Mouse (Mus musculus) liver, adult 2 months (tissue): ENCODE measurements around the gene Tmod1. TPM values are rescaled to one million over a fixed set of nuclear protein-coding genes. Genes with fewer than 3 reads are reported as not detected.

Source experiments
- DNase-seq: peaks from one replicate; pipeline ENCODE4 v3.0.0-alpha.2; 2011; ENCODE audit warnings: low read depth, low spot score; ENCODE audit errors: extremely low read depth
- H3K27ac ChIP-seq: fragments of 200-500 bp; replicated peaks from 2 replicates; pipeline ENCODE4 v1.5.1; 2012; ENCODE audit warnings: low read depth, mild to moderate bottlenecking, control low read depth, inconsistent platforms, low read length; ENCODE audit not compliant: insufficient read depth
- H3K27me3 ChIP-seq: fragments of 200-500 bp; 2 replicates; pipeline ENCODE4 v1.6.1; 2012; ENCODE audit warnings: mild to moderate bottlenecking, moderate library complexity, low read length, inconsistent platforms; ENCODE audit not compliant: control insufficient read depth, insufficient read depth
- H3K36me3 ChIP-seq: fragments of 200-500 bp; 2 replicates; pipeline ENCODE4 v1.6.1; 2012; ENCODE audit warnings: low read length, inconsistent platforms; ENCODE audit not compliant: control insufficient read depth, insufficient read depth
- H3K4me1 ChIP-seq: fragments of 200-500 bp; 2 replicates; pipeline ENCODE4 v1.6.1; 2011; ENCODE audit warnings: low read length; ENCODE audit not compliant: control insufficient read depth, insufficient read depth
- H3K4me3 ChIP-seq: fragments of 200-500 bp; 2 replicates; pipeline ENCODE4 v1.5.1; 2011; ENCODE audit warnings: low read depth, mild to moderate bottlenecking, control low read depth, low read length, moderate library complexity; ENCODE audit not compliant: insufficient read depth
- H3K79me2 ChIP-seq: fragments of 200-500 bp; 2 replicates; pipeline ENCODE4 v1.6.1; 2012; ENCODE audit warnings: inconsistent platforms, mild to moderate bottlenecking, low read length, moderate library complexity; ENCODE audit not compliant: control insufficient read depth, insufficient read depth
- H3K9ac ChIP-seq: fragments of 200-500 bp; 2 replicates; pipeline ENCODE4 v1.6.1; 2012; ENCODE audit warnings: low read depth, mild to moderate bottlenecking, control low read depth, inconsistent platforms, low read length
- CTCF ChIP-seq: fragments of 200-500 bp; IDR thresholded peaks from 2 replicates; pipeline ENCODE4 v1.5.1; 2011; ENCODE audit warnings: low read depth, low read length, control low read depth
- POLR2A ChIP-seq: fragments of 200-500 bp; IDR thresholded peaks from 2 replicates; pipeline ENCODE4 v1.6.1; 2011; ENCODE audit warnings: low read length, control low read depth; ENCODE audit not compliant: insufficient read depth; ENCODE audit errors: extremely low read depth
- WGBS: fragments of 180-500 bp; shearing (Covaris S2); methylation state at CpG from one replicate; pipeline ENCODE4 v1.1.7; 2018; 5-methylcytosine and 5-hydroxymethylcytosine counted together
- polyA plus RNA-seq: library from polyadenylated mRNA; depleted of rRNA; stranded (reverse); fragments of >200 nt; gene quantifications from 2 replicates; pipeline ENCODE4 v1.2.3, GENCODE M21; 2012
- total RNA-seq: library from RNA; depleted of rRNA; stranded (reverse); fragments of >200 nt; gene quantifications from 2 replicates; pipeline ENCODE4 v1.2.3, GENCODE M21; 2014

The Tmod1 gene
- total and polyA plus RNA-seq, 2 experiments, result 0.09 TPM; not detected in 1

DNA sequence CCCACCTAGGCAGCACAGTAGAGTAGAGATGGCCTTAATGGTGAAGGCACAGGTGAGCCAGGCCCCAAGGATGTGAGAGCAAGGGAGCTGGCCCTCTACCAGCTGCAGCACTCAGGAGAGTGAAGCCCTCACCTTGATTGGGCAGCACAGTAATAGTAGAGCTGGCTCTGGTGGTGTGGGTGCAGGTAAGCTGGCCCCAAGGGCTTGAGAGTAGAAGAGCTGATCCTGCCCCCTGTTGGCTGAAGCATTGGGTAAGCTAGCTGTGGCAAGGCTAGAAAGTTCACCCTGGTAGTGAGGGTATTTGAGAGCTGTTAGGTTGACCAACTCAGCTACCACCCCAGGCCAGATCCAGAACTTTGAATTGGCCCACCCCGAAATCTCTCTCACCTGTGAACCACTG lies 23.1 kb upstream of the Tmod1 start:
- H3K27ac ChIP-seq, result no peak overlapping the region
- WGBS, result 97% methylated on average over 1 of the region's 1 CpGs
- H3K79me2 ChIP-seq, result no peaks in the 10 kb centered on the region
- TF ChIP-seq CTCF (peak; percentile 19; the same call in 1 of the 2 replicates), POLR2A (no peak)
- H3K27me3 ChIP-seq, result no peaks in the 10 kb centered on the region
- H3K36me3 ChIP-seq, result peaks cover 43% of the 10 kb centered on the region
- H3K9ac ChIP-seq, result no peak overlapping the region
- no peak for DNase-seq
- H3K4me1 ChIP-seq, result no peaks in the 10 kb centered on the region
- no peak overlapping the region for H3K4me3 ChIP-seq

DNA sequence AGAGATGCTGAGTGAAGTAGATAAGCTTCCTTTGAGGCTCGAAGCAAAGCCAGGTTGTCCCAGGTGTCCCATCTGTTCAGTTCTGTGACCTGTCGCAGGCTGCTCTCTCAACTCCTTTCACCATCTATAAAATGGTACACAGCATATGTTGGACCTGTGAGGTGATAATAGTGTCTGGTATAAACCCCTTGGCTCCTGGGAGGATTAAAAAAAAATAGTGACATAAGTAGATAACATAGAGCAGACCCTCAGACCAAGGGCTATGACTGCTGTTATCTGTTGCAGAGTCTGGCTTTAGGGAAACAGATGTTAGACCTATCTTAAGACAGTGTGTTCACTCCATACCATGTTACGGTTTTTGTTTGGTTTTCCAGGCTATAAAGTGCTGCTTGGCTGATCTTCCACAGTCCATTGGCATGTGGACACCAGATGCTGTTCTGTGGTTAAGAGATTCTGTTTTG lies 15.7 kb upstream of the Tmod1 start:
- TF ChIP-seq POLR2A (no peak), CTCF (no peak)
- WGBS, result 93% methylated on average over 3 of the region's 3 CpGs
- Histone ChIP-seq H3K36me3 (peaks cover 22% of the 10 kb centered on the region), H3K27me3 (no peaks in the 10 kb centered on the region), H3K9ac (no peak overlapping the region), H3K4me1 (no peaks in the 10 kb centered on the region), H3K27ac (no peak overlapping the region), H3K4me3 (no peak overlapping the region), H3K79me2 (no peaks in the 10 kb centered on the region)
- no peak for DNase-seq

DNA sequence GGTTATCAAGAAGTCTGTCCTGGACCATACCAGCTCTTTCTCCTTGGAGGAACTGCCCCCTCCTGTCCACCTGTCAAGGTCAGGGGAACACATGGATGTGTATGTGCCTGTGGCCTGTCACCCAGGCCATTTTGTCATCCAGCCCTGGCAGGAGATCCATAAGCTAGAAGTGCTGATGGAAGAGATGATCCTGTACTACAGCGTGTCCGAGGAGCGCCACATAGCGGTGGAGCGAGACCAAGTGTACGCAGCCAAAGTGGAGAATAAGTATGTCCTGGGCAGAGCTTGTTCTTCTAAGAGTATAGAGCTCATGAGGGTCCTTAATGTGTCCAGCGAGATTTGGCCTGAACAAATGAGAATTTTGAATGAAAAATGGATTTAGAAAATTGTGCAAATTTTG lies 12.8 kb upstream of the Tmod1 start:
- 71% methylated on average over 7 of the region's 7 CpGs for WGBS
- Histone ChIP-seq H3K4me1 (no peaks in the 10 kb centered on the region), H3K79me2 (no peaks in the 10 kb centered on the region), H3K9ac (no peak overlapping the region), H3K4me3 (no peak overlapping the region), H3K36me3 (peaks cover 16% of the 10 kb centered on the region), H3K27me3 (no peaks in the 10 kb centered on the region), H3K27ac (no peak overlapping the region)
- TF ChIP-seq CTCF (peak; percentile 64), POLR2A (no peak)
- no peak for DNase-seq

DNA sequence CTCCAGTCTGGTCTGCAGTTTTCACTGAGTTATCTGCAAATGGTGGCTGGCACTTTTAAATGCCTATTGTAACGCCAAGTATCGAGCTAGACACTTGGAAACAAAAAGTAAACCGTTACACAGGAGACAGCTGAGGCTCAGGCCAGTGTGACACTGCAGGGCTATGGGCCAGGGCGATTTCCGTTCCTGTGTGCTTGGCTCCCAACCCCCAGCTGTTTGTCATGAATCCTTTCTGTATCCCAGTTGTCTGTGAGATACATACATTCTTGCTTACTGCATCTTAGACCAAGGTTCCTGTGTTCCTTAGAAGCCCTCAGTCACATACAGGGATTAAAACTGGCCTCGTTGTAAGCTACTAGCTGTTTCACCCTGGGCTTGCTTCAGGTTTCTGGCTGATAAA lies 10.5 kb upstream of the Tmod1 start:
- no peak for DNase-seq
- Histone ChIP-seq H3K36me3 (peaks cover 6% of the 10 kb centered on the region; the same call in 1 of the 2 replicates), H3K4me1 (no peaks in the 10 kb centered on the region), H3K79me2 (no peaks in the 10 kb centered on the region), H3K27me3 (no peaks in the 10 kb centered on the region), H3K4me3 (no peak overlapping the region), H3K27ac (no peak overlapping the region), H3K9ac (no peak overlapping the region)
- TF ChIP-seq POLR2A (no peak), CTCF (no peak)
- 80% methylated on average over 6 of the region's 6 CpGs for WGBS

DNA sequence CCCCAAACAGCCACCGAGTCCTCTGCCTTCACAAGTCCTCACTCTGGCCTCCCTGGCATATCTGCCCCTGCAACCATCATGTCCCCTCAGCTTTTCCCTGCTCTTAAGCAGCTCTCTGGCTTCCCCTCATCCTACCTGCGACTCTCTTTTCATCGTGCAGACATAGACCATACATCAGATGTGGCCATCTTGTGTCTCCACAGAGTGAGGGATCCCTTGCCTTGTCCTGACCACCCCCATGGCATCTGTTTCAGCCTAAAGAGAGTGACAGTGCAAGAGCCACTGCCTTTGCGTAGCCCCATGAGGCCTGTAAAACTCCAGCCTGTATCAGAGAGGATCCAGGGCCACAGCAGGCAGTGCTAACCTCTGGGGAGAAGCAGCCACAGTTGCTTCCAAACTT lies 10.0 kb upstream of the Tmod1 start:
- Histone ChIP-seq H3K9ac (no peak overlapping the region), H3K4me1 (no peaks in the 10 kb centered on the region), H3K79me2 (no peaks in the 10 kb centered on the region), H3K27me3 (no peaks in the 10 kb centered on the region), H3K27ac (no peak overlapping the region), H3K36me3 (peaks cover 4% of the 10 kb centered on the region; the same call in 1 of the 2 replicates), H3K4me3 (no peak overlapping the region)
- no peak for TF ChIP-seq CTCF
- TF ChIP-seq POLR2A, result no peak
- 93% methylated on average over 4 of the region's 4 CpGs for WGBS
- no peak for DNase-seq

DNA sequence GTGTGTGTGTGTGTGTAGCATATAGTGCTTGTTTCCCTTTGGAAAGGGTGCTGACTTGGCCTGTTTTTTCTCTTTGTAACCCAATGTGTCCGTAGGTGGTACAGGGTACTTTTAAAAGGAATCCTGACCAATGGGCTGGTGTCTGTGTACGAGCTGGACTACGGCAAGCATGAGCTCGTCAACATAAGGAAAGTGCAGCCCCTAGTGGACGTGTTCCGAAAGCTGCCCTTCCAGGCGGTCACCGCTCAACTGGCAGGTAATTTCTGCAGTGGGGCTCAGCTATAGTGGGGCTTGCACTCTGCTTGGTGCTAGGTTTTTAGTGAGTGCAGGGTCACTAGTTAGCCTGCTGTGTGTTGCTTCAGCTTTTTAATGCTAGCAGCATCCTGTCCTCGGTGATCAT lies 9.2 kb upstream of the Tmod1 start:
- no peak for DNase-seq
- no peaks in the 10 kb centered on the region for H3K4me1 ChIP-seq
- no peak overlapping the region for H3K9ac ChIP-seq
- H3K79me2 ChIP-seq, result no peaks in the 10 kb centered on the region
- TF ChIP-seq POLR2A, result no peak
- peak; percentile 21; the same call in 1 of the 2 replicates for TF ChIP-seq CTCF
- peaks cover 7% of the 10 kb centered on the region; the same call in 1 of the 2 replicates for H3K36me3 ChIP-seq
- no peak overlapping the region for H3K27ac ChIP-seq
- no peaks in the 10 kb centered on the region for H3K27me3 ChIP-seq
- WGBS, result 81% methylated on average over 9 of the region's 9 CpGs
- H3K4me3 ChIP-seq, result no peak overlapping the region
